Mouse (Mus musculus) embryonic facial prominence, embryonic 14.5 days (tissue): ENCODE data around the gene Zfp704. TPM values are rescaled to one million over a fixed set of nuclear protein-coding genes. Genes with fewer than 3 reads are reported as not detected.
A peak's percentile ranks its signal among the peaks of the same experiment; 100 is the strongest.

Experiments used
- ATAC-seq: fragments of 200-750 bp; cut with Nextera tagmentation; 2 replicates; pipeline ENCODE4 v1.8.0; 2017; ENCODE audit warnings: low read depth, moderate number of reproducible peaks, moderate TSS enrichment
- DNase-seq: peaks from one replicate; pipeline ENCODE4 v3.0.0-alpha.2; 2015; ENCODE audit warnings: low spot score
- H3K27ac ChIP-seq: fragments of 300-500 bp; sonication (generic); replicated peaks from 2 replicates; pipeline ENCODE4 v1.5.1; 2014; ENCODE audit warnings: low read depth, mild to moderate bottlenecking, low read length, moderate library complexity
- H3K27me3 ChIP-seq: fragments of 300-500 bp; sonication (generic); replicated peaks from 2 replicates; pipeline ENCODE4 v1.6.1; 2014; ENCODE audit warnings: low read length; ENCODE audit not compliant: control insufficient read depth, insufficient read depth
- H3K36me3 ChIP-seq: fragments of 300-500 bp; sonication (generic); 2 replicates; pipeline ENCODE4 v1.6.1; 2014; ENCODE audit warnings: low read length, mixed read lengths; ENCODE audit not compliant: control insufficient read depth, insufficient read depth
- H3K4me1 ChIP-seq: fragments of 300-500 bp; sonication (generic); 2 replicates; pipeline ENCODE4 v1.6.1; 2014; ENCODE audit warnings: antibody characterized with exemption, low read length; ENCODE audit not compliant: control insufficient read depth, insufficient read depth
- H3K4me2 ChIP-seq: fragments of 300-500 bp; sonication (generic); 2 replicates; pipeline ENCODE4 v1.6.1; 2014; ENCODE audit warnings: low read depth, mild to moderate bottlenecking, low read length, moderate library complexity, mixed read lengths
- H3K4me3 ChIP-seq: fragments of 300-500 bp; sonication (generic); 2 replicates; pipeline ENCODE4 v1.5.1; 2014; ENCODE audit warnings: low read depth, mild to moderate bottlenecking, low read length
- H3K9ac ChIP-seq: fragments of 300-500 bp; sonication (generic); 2 replicates; pipeline ENCODE4 v1.6.1; 2014; ENCODE audit warnings: low read depth, mild to moderate bottlenecking, low read length, moderate library complexity, mixed read lengths
- H3K9me3 ChIP-seq: fragments of 300-500 bp; sonication (generic); 2 replicates; pipeline ENCODE4 v1.6.1; 2016; ENCODE audit warnings: low read length; ENCODE audit not compliant: control insufficient read depth
- WGBS: fragments of 180-500 bp; shearing (Covaris S2); extraction: QIAGEN DNeasy Blood & Tissue Kit; methylation state at CpG from one replicate; pipeline ENCODE4 v1.1.7; 2014; 5-methylcytosine and 5-hydroxymethylcytosine counted together
- polyA plus RNA-seq: library from polyadenylated mRNA; unstranded; fragments of >200 nt; fragmentation: Nextera tagmentation; extraction: Ambion mirVana; gene quantifications from 2 replicates; pipeline ENCODE4 v1.2.1, GENCODE M21; 2014

The Zfp704 gene
- polyA plus RNA-seq, 1 experiment from 2014 or later, result 11.7 TPM

DNA sequence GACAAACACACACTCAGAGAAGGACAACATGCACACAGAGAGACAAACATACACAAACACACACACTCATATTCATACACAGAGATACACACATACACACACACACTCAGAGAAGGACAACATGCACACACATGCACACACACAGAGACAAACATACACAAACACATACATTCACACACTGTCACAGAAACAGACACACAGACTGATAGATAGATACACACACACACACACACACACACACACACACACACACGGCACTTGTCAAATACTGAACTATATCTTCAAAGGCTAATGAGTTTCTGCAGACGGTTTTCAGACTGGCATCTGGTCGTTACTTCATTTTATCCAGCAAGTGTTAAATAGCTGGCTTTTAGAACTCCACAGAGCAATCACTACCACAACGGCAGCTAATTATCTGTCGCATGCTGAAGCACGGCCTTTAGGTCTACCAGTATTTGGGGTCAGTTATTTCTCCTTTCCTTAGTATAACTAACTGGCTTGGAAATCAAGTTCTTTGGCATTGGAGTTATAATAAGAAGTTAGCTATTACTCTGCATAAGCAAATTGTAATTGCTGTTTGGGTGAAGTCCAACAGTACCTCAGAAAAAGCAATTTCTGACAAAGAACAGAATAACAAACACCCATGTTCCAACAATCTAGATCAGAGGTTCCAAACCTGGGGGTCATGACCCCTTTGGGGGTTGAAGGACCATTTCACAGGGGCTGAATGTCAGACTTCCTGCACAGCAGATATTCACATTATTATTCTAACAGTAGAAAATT, 51.9 kb downstream of the Zfp704 start:
- Histone ChIP-seq H3K4me2 (no peak overlapping the region), H3K4me3 (no peak overlapping the region), H3K27me3 (no peaks in the 10 kb centered on the region), H3K4me1 (no peaks in the 10 kb centered on the region), H3K27ac (no peak overlapping the region), H3K36me3 (no peaks in the 10 kb centered on the region), H3K9me3 (no peaks in the 10 kb centered on the region), H3K9ac (no peak overlapping the region)
- DNase-seq, result no peak
- WGBS, result 57% methylated on average over 6 of the region's 6 CpGs
- no peak for ATAC-seq

DNA sequence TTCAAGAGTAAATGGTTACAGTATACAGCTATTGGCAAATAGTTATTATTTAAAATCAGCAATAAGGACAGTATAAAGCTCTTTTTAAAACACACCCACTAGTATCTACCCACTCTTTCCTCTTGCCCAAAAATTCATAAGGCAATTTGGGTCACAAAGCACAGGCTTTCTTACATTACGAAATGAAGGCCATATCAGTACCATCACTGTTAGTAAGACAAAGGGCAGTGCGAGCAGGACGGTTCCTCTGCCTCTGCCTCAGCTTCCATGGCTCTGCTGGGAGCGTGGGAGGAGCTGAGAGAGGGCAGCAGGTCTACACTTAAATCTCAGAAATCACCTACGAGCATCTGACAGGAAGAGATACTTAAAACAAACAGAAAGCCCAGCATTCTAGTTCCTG, 53.7 kb downstream of the Zfp704 start:
- H3K36me3 ChIP-seq, result no peaks in the 10 kb centered on the region
- H3K9me3 ChIP-seq, result no peaks in the 10 kb centered on the region
- no peaks in the 10 kb centered on the region for H3K27me3 ChIP-seq
- H3K4me3 ChIP-seq, result no peak overlapping the region
- no peaks in the 10 kb centered on the region for H3K4me1 ChIP-seq
- ATAC-seq, result no peak
- no peak for DNase-seq
- WGBS, result 54% methylated on average over 5 of the region's 5 CpGs
- H3K27ac ChIP-seq, result no peak overlapping the region
- no peak overlapping the region for H3K4me2 ChIP-seq
- H3K9ac ChIP-seq, result no peak overlapping the region

DNA sequence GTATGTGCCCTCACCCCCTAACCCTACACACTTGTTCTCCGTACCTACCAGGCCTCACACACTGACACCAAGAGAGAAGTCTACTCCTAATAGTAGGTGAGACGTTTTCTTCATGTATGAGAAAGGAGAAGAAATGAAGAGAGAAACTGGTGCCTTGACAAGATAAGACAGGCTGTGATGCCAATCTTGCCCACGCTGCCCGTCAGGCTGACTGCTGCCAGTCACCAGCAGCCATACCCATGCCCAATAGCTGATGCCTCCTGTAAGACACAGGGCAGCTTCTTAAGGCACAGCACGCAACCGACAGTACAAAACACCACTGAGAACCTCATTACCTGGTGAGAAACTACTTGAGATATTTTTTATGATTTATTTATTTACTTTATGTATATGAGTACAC, 55.0 kb downstream of the Zfp704 start:
- Histone ChIP-seq H3K4me1 (peaks cover 6% of the 10 kb centered on the region), H3K4me2 (no peak overlapping the region), H3K4me3 (no peak overlapping the region), H3K27me3 (no peaks in the 10 kb centered on the region), H3K36me3 (no peaks in the 10 kb centered on the region), H3K9ac (no peak overlapping the region), H3K27ac (no peak overlapping the region), H3K9me3 (no peaks in the 10 kb centered on the region)
- WGBS, result 90% methylated on average over 6 of the region's 6 CpGs
- ATAC-seq, result no peak
- no peak for DNase-seq

DNA sequence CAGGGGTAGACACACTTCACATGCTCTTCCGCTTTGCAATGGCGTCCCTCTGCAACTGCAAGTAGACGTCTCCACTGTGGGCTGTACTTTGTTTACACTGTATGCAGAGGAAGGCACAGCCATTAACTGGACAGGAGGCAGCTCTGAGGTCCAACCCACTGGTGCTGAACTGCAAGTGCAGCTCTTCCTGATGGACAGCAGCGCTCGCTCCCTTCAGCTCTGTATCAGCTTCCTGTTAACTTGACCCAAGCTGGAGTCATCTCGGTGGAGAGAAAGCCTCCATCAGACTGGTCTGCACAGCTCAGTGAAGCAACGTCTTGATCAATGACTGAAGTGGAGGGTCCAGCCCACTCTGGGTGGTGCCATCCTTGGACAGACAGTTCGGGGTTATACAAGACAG, 57.6 kb downstream of the Zfp704 start:
- DNase-seq (no peak), ATAC-seq (no peak)
- WGBS, result 65% methylated on average over 8 of the region's 8 CpGs
- H3K27ac ChIP-seq, result no peak overlapping the region
- H3K9ac ChIP-seq, result no peak overlapping the region
- H3K4me1 ChIP-seq, result peaks cover 9% of the 10 kb centered on the region
- no peak overlapping the region for H3K4me3 ChIP-seq
- H3K9me3 ChIP-seq, result no peaks in the 10 kb centered on the region
- H3K36me3 ChIP-seq, result no peaks in the 10 kb centered on the region
- H3K4me2 ChIP-seq, result no peak overlapping the region
- H3K27me3 ChIP-seq, result no peaks in the 10 kb centered on the region

DNA sequence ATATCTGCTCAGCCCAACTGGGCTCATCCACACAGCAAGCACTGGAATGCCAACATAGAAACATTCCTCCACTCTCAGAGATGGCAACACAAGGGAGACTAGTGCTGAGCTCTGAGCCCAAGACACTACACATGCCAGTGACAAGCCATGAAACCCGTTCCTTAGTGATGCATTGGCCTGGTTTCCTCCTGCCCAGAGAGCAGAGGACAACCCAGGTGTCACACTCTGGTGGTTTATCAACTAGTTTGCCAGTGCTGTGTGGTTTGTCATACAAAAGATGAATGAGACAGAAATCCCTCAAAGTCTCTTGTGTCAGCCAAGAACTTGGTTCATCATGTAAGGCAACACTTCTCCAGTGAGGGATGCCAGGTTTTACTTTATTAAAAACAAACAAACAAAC, 59.0 kb downstream of the Zfp704 start:
- no peaks in the 10 kb centered on the region for H3K36me3 ChIP-seq
- H3K4me1 ChIP-seq, result peaks cover 21% of the 10 kb centered on the region
- no peak overlapping the region for H3K4me2 ChIP-seq
- H3K9ac ChIP-seq, result no peak overlapping the region
- no peak for DNase-seq
- 71% methylated on average over 1 of the region's 1 CpGs for WGBS
- no peak overlapping the region for H3K27ac ChIP-seq
- H3K27me3 ChIP-seq, result no peaks in the 10 kb centered on the region
- ATAC-seq, result no peak
- no peak overlapping the region for H3K4me3 ChIP-seq
- no peaks in the 10 kb centered on the region for H3K9me3 ChIP-seq

DNA sequence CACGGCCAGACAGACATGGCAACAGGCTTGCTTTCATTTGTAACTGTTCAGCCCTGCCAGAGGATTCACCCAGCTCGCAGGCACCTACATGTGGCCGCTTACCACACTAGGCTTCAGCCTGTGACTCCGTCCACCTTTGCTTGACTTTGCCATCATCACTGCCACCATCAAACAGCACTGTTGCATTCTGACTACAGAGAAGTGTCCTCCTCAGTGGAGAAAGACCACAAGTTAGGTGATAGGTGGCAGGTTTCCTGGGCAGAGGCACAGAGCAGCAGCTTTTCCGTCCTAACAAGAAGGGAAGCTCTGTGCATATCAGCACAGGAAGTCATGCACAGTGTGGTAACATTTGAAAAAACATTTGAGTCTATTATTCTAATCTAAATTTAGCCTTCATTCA, 60.1 kb downstream of the Zfp704 start:
- H3K4me1 ChIP-seq, result peaks cover 21% of the 10 kb centered on the region
- H3K27ac ChIP-seq, result no peak overlapping the region
- 75% methylated on average over 5 of the region's 5 CpGs for WGBS
- H3K4me3 ChIP-seq, result no peak overlapping the region
- no peaks in the 10 kb centered on the region for H3K27me3 ChIP-seq
- DNase-seq (no peak), ATAC-seq (no peak)
- no peaks in the 10 kb centered on the region for H3K9me3 ChIP-seq
- no peaks in the 10 kb centered on the region for H3K36me3 ChIP-seq
- H3K9ac ChIP-seq, result no peak overlapping the region
- H3K4me2 ChIP-seq, result no peak overlapping the region

DNA sequence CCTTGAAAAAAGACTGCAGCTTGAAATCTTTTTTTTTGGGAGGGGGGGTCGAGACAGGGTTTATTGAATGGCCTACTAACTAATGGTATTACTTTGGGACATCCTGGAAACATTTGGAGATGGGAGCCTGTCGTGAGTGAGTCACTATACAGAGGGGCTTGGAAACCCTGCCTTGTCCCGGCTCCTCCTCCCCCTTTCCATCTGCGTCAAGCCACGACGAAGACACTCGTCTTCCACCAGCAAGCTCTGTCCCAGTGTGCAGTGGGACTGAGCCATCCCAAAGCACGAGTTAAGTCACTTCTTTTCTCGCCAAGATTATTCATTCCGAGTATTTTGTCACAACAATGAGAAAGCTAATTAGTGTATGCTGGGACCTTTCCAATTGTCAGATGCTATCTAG, 61.7 kb downstream of the Zfp704 start:
- Histone ChIP-seq H3K4me3 (no peak overlapping the region), H3K9me3 (no peaks in the 10 kb centered on the region), H3K4me1 (peaks cover 21% of the 10 kb centered on the region), H3K4me2 (no peak overlapping the region), H3K36me3 (no peaks in the 10 kb centered on the region), H3K9ac (no peak overlapping the region), H3K27me3 (no peaks in the 10 kb centered on the region), H3K27ac (no peak overlapping the region)
- ATAC-seq, result no peak
- 60% methylated on average over 10 of the region's 10 CpGs for WGBS
- no peak for DNase-seq

DNA sequence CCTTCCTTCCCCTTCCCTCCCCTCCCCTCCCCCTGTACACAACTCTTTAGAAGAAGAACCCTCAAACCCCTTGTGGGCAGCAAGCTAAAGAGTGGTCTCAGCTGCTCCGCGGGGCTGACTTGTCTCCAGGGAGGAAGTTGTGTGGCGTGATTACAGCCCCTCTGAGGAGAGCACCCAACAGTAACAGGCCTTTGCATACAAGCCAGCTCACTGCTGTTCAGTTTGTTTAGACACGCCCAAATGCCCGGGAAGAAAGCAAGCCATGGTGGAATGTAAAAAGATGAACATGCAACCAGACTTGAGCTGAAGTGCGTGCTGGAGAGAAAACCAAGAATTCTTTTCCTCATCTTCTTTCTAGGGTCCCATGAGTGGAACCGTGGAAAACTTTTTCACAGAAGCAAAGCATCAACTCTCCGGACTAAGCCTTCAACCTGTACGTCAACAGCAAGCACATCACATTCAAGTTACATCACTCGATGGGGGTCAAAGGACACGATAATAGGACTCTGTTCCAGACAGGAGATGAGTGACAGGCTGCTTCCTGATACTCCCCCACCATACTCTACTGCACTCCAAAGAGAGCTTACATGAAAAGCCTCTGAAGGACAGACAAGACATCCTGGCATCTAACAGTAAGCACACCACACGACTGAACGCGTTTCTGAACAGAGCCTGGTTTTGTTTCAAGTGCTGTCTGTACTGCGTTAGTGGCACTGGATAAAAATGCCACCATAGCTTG, 62.8 kb downstream of the Zfp704 start:
- DNase-seq, result peak; percentile 66
- H3K4me2 ChIP-seq, result 0 out of 2 replicates have a peak overlapping the region, but pooled peaks have one; percentile 1
- no peak overlapping the region for H3K4me3 ChIP-seq
- H3K9me3 ChIP-seq, result no peaks in the 10 kb centered on the region
- H3K27ac ChIP-seq, result no peak overlapping the region
- WGBS, result 33% methylated on average over 15 of the region's 15 CpGs
- no peaks in the 10 kb centered on the region for H3K27me3 ChIP-seq
- H3K36me3 ChIP-seq, result no peaks in the 10 kb centered on the region
- H3K4me1 ChIP-seq, result peaks cover 21% of the 10 kb centered on the region
- no peak overlapping the region for H3K9ac ChIP-seq
- ATAC-seq, result no peak

DNA sequence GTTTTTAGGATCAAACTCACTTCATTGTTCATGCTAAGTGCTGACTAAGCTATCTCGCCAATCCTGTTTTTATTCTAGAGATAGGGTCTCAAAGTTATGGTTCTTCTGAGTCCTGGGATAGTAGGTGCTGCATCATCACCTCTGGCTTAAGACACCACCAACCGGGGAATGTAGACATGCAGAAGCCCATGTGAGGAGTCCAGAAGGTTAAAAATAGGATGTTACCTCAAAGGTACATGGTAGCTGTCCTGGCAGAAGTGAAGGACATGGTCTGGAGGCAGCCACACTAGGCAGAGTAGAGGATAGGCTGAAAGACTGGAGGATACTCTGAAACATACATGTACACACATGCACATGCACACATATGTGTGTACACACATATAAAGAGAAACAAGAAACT, 65.5 kb downstream of the Zfp704 start:
- no peak for DNase-seq
- 84% methylated on average over 2 of the region's 2 CpGs for WGBS
- peaks cover 15% of the 10 kb centered on the region for H3K4me1 ChIP-seq

More for the DNA sequence above, 65.5 kb downstream of the Zfp704 start:
- no peak overlapping the region for H3K4me2 ChIP-seq
- H3K27me3 ChIP-seq, result no peaks in the 10 kb centered on the region
- ATAC-seq, result no peak
- no peak overlapping the region for H3K9ac ChIP-seq
- H3K9me3 ChIP-seq, result no peaks in the 10 kb centered on the region
- no peaks in the 10 kb centered on the region for H3K36me3 ChIP-seq
- no peak overlapping the region for H3K4me3 ChIP-seq
- H3K27ac ChIP-seq, result no peak overlapping the region
